In genomic region chr14:25768261-25768893, GRCm38 (mm10) we compare ENCODE assay signal across 7 mouse cellular contexts. TPM values are rescaled to one million over a fixed set of nuclear protein-coding genes. Genes with fewer than 3 reads are reported as not detected.
DNase-seq lines count a peak whose midpoint lies in the region; ATAC-seq and TF ChIP-seq lines count a peak whose summit lies in the region.

No protein-coding gene starts in this region.

- TF ChIP-seq CTCF in CH12.LX (conservative IDR thresholded peaks at IDR 0.05 in 1 of 2, IDR thresholded peaks at IDR 0.05 in 1 of 2; ENCODE audit: low read depth in 2 of 2, low read length in 2 of 2) = no peak
- no peak for TF ChIP-seq CTCF in kidney, adult 2 months (conservative IDR thresholded peaks at IDR 0.05; ENCODE audit: insufficient read depth, insufficient read length, low read depth, low read length)

- H3K4me3 ChIP-seq in CH12.LX (replicated peaks in 1 of 3; ENCODE audit: low read depth in 2 of 3, low read length in 2 of 3, poor library complexity in 1 of 3) = peak overlapping the region; percentile 25 to 53 (median 49)
- peak overlapping the region; percentile 77 for H3K4me3 ChIP-seq in kidney, adult 2 months (ENCODE audit: insufficient read depth, low read depth, low read length)

- H3K36me3 ChIP-seq in CH12.LX (replicated peaks in 1 of 2; ENCODE audit: control insufficient read depth in 1 of 2, insufficient read depth in 1 of 2, low read length in 1 of 2) = no peaks in the 10 kb centered on the region
- H3K36me3 ChIP-seq in kidney, adult 2 months (ENCODE audit: control insufficient read depth, insufficient read depth, low read length) = no peaks in the 10 kb centered on the region

- H3K9me3 ChIP-seq in CH12.LX (replicated peaks; ENCODE audit: low read length) = no peaks in the 10 kb centered on the region

- TF ChIP-seq POLR2A in CH12.LX (IDR thresholded peaks at IDR 0.05; ENCODE audit: low read depth, low read length) = no peak
- no peak for TF ChIP-seq POLR2A in kidney, adult 2 months (IDR thresholded peaks at IDR 0.05; ENCODE audit: low read depth, low read length)

- peak overlapping the region; percentile 85 for H3K4me2 ChIP-seq in CH12.LX (ENCODE audit: insufficient read depth, low read depth, poor library complexity, severe bottlenecking)

- H3K79me2 ChIP-seq in CH12.LX (replicated peaks; ENCODE audit: control insufficient read depth, extremely low read depth, insufficient read depth, poor library complexity, severe bottlenecking) = no peaks in the 10 kb centered on the region

- H3K27ac ChIP-seq in CH12.LX (ENCODE audit: insufficient read depth, low read depth) = no peak overlapping the region
- no peak overlapping the region for H3K27ac ChIP-seq in kidney, adult 2 months (ENCODE audit: insufficient read depth, low read depth, low read length)

- no peak for TF ChIP-seq RAD21 in CH12.LX (IDR thresholded peaks at IDR 0.05; ENCODE audit: low read depth, low read length)

- H3K9ac ChIP-seq in CH12.LX (ENCODE audit: insufficient read depth, low read depth) = peak overlapping the region; percentile 1; the same call in 1 of the 2 replicates

- TF ChIP-seq EP300 in CH12.LX (IDR thresholded peaks at IDR 0.05; ENCODE audit: low read length) = no peak

- in situ Hi-C loops in CH12.LX (cut with MboI; ENCODE audit: low pct_ligation_motif_present, low pct_unique_long_range_greater_than_20kb, low sequenced_read_pairs) = no loop called here

- dilution Hi-C loops in CH12.LX (cut with MboI; ENCODE audit: extremely low pct_ligation_motif_present, extremely low pct_unique_long_range_greater_than_20kb, low sequenced_read_pairs) = no loop called here

- peak; percentile 36 for ATAC-seq in common myeloid progenitor, adult 5-6 weeks (replicated peaks; ENCODE audit: low read depth, poor library complexity, severe bottlenecking)

- H3K4me1 ChIP-seq in CH12.LX (ENCODE audit: control insufficient read depth in 1 of 2, insufficient read depth in 2 of 2) = peaks cover 8 to 31% of the 10 kb centered on the region in 2 experiments
- H3K4me1 ChIP-seq in kidney, adult 2 months (ENCODE audit: control insufficient read depth, insufficient read depth, low read length) = no peaks in the 10 kb centered on the region

- peak; percentile 32 for DNase-seq in 3T3-L1 (ENCODE audit: low read depth, low spot score)
- DNase-seq in CH12.LX (ENCODE audit: extremely low read depth) = no peak
- peak; percentile 77 to 78 for DNase-seq in heart, adult 18-20 months
- DNase-seq in kidney, adult 2 months = peak; percentile 34
- peak; percentile 69 for DNase-seq in lung, postnatal 10 days
- peak; percentile 26 to 74 for DNase-seq in spleen, postnatal 4 days (ENCODE audit: low spot score in 2 of 2)

- peaks cover 80% of the 10 kb centered on the region for H3K27me3 ChIP-seq in CH12.LX (replicated peaks)
- H3K27me3 ChIP-seq in kidney, adult 2 months (replicated peaks; ENCODE audit: control insufficient read depth, insufficient read depth, low read length) = no peaks in the 10 kb centered on the region

- 2% methylated on average over 50 of the region's 50 CpGs for WGBS in kidney, adult 2 months

TF ChIP-seq in CH12.LX, 34 proteins besides CTCF, POLR2A, EP300 and RAD21:
- no peak for TF ChIP-seq POLR2AphosphoS2 (IDR thresholded peaks at IDR 0.05; ENCODE audit: low read depth, low read length)
- peak; percentile 93; the same call in 1 of the 2 replicates for TF ChIP-seq UBTF (IDR thresholded peaks at IDR 0.05; ENCODE audit: low read depth, low read length)
- no peak for TF ChIP-seq ZC3H11A (IDR thresholded peaks at IDR 0.05; ENCODE audit: low read depth, low read length)
- no peak for TF ChIP-seq CHD2 (IDR thresholded peaks at IDR 0.05; ENCODE audit: low read length)
- peak; percentile 8; the same call in 1 of the 2 replicates for TF ChIP-seq TCF12 (IDR thresholded peaks at IDR 0.05; ENCODE audit: low read depth, low read length)

RNA-seq across cellular contexts. Expression of gene Zcchc24, which starts 0.5 kb away (rescaled TPM):
- total RNA-seq in CH12.LX (2012; rRNA removed) (0.04 and 0.08 TPM in 2 replicates), CH12.LX (2014; rRNA removed) (0.05 and 0.09 TPM in 2 replicates)
- 0.40 and 0.44 TPM in 2 replicates for polyA plus RNA-seq in CH12.LX (2012; ENCODE audit: insufficient read length, low read depth)
- 1.8 and 3.7 TPM in 2 replicates for total RNA-seq in common myeloid progenitor, adult 5-6 weeks (2017)
- total RNA-seq in heart, adult 18-20 months (2021) = 10 to 100 TPM; 33.9 to 34.9 TPM
- polyA plus RNA-seq in kidney, adult 2 months (2012; rRNA removed) = 12.4 TPM in 2 replicates
